Mouse (Mus musculus) left cerebral cortex, postnatal 4 days (tissue): ENCODE data around the gene D10Wsu102e. TPM values are rescaled to one million over a fixed set of nuclear protein-coding genes. Genes with fewer than 3 reads are reported as not detected.

Experiments
- DNase-seq: peaks from one replicate; pipeline ENCODE4 v3.0.0-alpha.2; 2022
- intact Hi-C: fragments of 180-260 bp; cut with DNase I; formaldehyde crosslinking; loops from one replicate; pipeline ENCODE4 v1.15.1; 2025
- total RNA-seq, 2 experiments: library from RNA; stranded (reverse); gene quantifications; 2 replicates each; pipeline ENCODE4 v1.2.3; 2021

Gene D10Wsu102e
- total RNA-seq, 2 experiments from 2014 or later: 4.1 to 5.3 TPM

GRCm38 (mm10) chr10:83530384-83530967 lies 170.5 kb downstream of the D10Wsu102e start:
- intact Hi-C loops: no loop called here
- DNase-seq: no peak

DNA sequence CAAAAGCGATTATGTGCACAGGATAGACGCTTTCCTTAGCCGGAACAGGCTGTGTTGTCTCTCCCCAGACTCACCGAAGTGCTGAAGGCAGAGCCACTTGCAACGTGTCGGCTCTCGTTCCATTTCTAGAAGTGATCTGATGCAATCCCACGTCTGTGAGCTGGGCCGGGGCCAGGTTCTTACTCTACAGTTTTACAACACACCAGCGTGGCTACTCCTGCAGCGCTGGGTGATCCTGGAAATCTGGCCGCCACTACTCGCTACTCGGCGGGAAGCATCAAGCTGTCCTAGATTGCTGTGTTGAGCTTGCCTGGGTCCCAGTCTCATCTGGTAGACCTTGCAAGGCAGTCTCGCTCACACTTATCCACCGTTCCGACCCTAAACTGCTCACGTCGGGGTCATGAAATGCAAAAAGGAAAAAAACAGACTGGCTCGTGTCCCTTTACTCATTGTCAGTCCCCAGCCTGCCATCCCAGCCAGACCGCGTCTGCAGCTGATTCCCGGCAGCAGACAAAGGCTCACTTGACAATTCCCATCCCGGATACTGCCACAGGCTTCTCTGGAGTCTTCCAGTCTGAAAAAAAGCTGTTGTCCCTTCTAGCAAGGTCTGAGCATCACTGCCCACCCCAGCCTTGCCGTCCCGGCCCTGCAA lies 173.4 kb downstream of the D10Wsu102e start:
- peak; percentile 62 for DNase-seq
- intact Hi-C loops: no loop called here

DNA sequence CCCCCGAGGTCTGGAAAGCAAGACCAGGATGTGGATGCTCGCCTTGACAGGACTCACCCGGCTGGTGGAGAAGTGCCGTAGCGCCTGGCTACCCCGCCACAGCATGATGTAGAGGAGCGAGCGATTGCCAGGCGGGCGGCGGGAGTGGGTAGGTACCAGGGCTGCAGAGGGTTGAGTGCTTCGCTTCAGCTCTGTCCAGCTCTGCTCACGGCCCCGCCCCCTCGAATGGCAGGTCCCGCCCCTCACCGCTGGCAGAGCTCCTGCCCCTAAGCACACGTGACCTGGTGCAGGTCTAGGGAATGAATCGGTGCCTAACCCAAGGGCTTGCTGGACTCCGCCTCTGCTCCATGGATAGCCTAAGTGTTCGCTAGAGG lies 173.9 kb downstream of the D10Wsu102e start, which contains the start of gene Aldh1l2:
Aldh1l2 (minus strand) TSS at position 231 of the 374 bp plus-strand sequence.
- intact Hi-C loops: no loop called here
- DNase-seq: peak; percentile 85

DNA sequence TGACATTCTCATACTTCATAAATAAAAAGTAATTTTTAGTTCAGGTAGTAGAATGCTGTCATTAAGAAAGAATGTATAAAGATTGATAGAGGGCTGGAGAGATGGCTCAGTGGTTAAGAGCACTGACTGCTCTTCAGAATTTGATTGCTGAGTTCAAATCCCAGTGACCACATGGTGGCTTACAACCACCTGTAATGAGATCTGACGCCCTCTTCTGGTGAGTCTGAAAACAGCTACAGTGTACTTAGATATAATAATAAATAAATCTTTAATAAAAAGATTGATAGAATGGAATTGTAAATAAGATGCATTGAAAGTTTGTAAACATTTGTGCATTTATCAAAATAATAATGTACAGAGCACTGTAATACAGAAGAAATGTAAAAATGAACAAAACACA lies 176.4 kb downstream of the D10Wsu102e start:
- DNase-seq: no peak
- intact Hi-C loops: no loop called here

Other genes starting within 250 kb of the D10Wsu102e start
- 10 to 100 TPM; 32.5 to 38.7 TPM for gene Slc41a2, start 22.3 kb upstream of the D10Wsu102e start, total RNA-seq
- gene Aldh1l2, start 173.9 kb downstream of the D10Wsu102e start, total RNA-seq: 10 to 100 TPM; 33.6 to 33.9 TPM
- gene Washc4, start 183.5 kb downstream of the D10Wsu102e start, total RNA-seq: 10 to 100 TPM; 26.1 to 27.0 TPM